Mouse (Mus musculus) macrophage (primary cell): ENCODE data around the gene Csrp1. TPM values are rescaled to one million over a fixed set of nuclear protein-coding genes. Genes with fewer than 3 reads are reported as not detected.

Experiments used
- H3K27ac ChIP-seq: fragments of 350-480 bp; formaldehyde crosslinking; 2 replicates; pipeline ENCODE4 v1.9.0; 2021
- H3K36me3 ChIP-seq: fragments of 350-480 bp; formaldehyde crosslinking; 2 replicates; pipeline ENCODE4 v1.9.0; 2021; ENCODE audit errors: inconsistent target
- H3K4me3 ChIP-seq: fragments of 350-480 bp; formaldehyde crosslinking; 2 replicates; pipeline ENCODE4 v1.9.0; 2021; ENCODE audit errors: inconsistent target
- H3K79me2 ChIP-seq: fragments of 350-480 bp; formaldehyde crosslinking; 2 replicates; pipeline ENCODE4 v1.9.0; 2021; ENCODE audit errors: inconsistent target
- WGBS: methylation state at CpG from one replicate; pipeline ENCODE4 v1.1.7; 2026; ENCODE audit warnings: inconsistent platforms; ENCODE audit not compliant: missing documents; 5-methylcytosine and 5-hydroxymethylcytosine counted together
- polyA plus RNA-seq: library from polyadenylated mRNA; stranded (reverse); fragments of 250-400 nt; gene quantifications from 3 replicates; pipeline ENCODE4 v1.2.4, GENCODE M21; 2018; ENCODE audit warnings: inconsistent platforms

The Csrp1 gene
- polyA plus RNA-seq, 1 experiment from 2014 or later: 227 TPM

DNA sequence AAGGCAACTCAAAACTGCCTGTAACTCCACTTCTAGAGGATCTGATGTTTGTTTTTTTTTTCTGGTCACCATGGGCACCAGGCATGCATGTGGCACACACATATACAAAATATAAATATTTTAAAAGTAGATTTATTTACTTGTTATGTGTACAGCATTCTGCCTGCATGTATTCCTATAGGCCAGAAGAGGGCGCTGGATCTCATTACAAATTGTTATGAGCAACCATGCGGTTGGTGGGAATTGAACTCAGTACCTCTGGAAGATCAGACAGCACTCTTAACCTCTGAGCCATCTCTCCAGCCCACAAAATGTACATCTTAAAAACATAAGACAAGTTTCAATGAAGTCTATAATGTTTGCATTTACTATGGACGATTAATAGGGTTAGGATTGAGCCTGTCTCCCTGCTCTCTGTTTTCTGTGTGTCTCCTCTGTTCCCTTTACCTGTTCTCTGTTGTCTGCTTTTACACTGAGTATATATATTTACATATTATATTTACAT, 15.5 kb upstream of the Csrp1 start:
- Histone ChIP-seq H3K4me3 (no peak overlapping the region), H3K79me2 (no peaks in the 10 kb centered on the region), H3K27ac (no peak overlapping the region), H3K36me3 (no peaks in the 10 kb centered on the region)
- 79% methylated on average over 3 of the region's 3 CpGs for WGBS

DNA sequence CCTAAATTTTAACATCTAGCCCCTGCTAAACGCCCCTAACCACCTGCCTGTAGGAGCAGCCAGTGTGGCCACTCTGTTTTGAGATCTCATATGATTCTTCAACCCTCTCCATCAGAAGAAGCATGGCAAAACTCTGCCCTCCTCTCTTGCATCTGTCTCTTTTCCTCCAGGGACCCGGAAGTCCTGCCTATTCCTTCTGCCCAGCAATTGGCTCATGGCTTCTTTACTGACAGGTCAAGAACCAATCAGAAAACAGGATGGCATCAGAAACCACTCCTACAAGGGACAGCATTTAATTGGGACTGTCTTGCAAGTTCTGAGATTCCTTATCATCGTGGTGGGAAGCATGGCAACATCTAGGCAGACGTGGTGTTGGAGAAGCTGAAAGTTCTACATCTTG, 11.5 kb upstream of the Csrp1 start:
- no peak overlapping the region for H3K27ac ChIP-seq
- 84% methylated on average over 4 of the region's 4 CpGs for WGBS
- no peaks in the 10 kb centered on the region for H3K36me3 ChIP-seq
- no peaks in the 10 kb centered on the region for H3K79me2 ChIP-seq
- H3K4me3 ChIP-seq: no peak overlapping the region

DNA sequence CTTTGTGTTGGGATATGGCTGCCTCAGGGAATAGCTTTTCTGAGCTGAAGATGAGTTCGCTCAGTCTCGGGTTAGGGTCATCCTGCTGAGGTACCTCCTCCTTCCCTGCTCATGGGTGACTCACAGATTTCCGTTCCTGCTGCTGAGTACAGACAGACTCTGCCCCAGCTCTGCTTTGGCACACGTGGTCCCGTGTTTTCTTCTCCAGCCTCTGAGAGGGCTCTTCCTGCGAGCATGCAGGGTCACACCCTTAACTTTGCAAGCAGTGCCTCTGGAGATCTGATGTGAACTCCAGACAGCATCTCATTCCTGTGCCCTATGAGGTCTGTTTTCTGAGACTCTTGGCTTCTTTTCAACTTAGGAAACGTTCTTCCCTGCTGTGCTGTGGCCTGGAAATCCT, 8.7 kb upstream of the Csrp1 start:
- WGBS: 4% methylated on average over 7 of the region's 7 CpGs
- Histone ChIP-seq H3K4me3 (no peak overlapping the region), H3K79me2 (no peaks in the 10 kb centered on the region), H3K27ac (no peak overlapping the region), H3K36me3 (no peaks in the 10 kb centered on the region)

DNA sequence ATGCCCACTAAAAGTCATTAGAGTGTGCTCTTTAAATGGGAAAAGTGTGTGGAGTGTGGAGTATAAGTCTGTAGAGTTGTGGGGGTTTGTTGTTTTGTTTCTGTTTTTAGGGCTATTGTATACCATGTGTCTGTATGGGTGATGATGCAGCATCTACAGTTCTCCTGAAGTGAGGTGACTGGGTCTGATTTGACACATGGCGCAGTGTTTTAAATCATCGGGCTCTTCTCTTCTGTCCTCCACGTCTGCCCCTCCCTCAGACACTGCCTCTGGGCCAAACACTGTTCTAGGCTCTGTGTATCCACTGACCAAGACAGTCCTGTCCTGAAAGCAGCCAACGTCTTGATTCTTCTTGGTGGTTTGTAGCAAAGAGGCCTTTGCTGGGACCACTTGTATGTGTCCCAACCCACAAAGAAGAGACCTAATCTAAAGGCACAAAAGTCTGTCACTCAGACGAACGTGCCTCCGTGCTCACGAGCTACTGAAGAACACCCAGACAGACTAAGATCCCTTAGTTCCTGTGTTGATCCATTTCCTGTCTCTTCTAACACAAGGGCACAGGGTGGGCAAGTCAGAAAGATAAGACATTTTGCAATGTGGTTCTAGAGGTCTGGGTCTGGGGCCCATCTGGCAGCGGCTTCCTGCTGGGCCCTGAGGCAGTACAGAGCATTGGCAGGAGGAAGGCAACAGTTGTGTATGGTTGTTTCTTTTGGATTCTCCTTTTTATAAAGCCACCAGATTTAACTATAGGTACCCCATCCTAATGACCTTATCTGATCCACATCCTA, 5.6 kb upstream of the Csrp1 start:
- WGBS: 50% methylated on average over 9 of the region's 9 CpGs
- H3K79me2 ChIP-seq: no peaks in the 10 kb centered on the region
- H3K4me3 ChIP-seq: no peak overlapping the region
- H3K27ac ChIP-seq: no peak overlapping the region
- H3K36me3 ChIP-seq: no peaks in the 10 kb centered on the region

DNA sequence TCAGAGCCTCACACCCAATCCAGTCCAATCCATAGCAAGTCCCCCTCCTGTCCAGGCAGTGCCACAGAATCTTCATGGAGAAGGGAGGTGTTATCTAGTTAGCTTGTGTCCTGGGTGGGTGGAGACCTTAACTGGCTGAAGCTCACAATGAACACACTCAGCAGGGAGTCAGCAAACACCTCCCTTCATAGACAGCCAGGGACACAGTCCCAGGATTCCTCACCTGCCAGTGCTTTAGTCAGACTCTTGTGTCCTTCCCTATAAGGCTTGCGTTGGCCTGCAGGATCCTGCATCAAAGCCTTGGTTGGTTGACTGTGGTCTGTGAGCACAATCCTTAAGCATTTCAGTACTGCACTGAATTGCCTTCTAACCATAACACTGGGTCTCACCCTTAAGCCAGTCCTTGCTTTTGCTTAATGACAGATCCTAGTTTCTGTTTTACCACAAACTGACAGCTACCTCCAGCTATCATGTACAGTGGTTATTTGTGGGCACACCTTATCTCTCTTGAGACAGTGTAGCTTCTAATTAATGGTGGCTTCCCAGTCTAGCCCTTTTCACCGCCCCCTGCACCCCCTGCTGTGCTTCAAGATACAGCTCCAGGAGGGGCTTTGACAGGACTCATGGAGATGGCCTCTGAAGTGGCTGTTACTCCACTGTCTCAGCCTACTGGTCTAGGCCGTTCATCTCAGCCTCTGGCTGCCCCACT, 4.8 kb upstream of the Csrp1 start:
- no peaks in the 10 kb centered on the region for H3K79me2 ChIP-seq
- H3K4me3 ChIP-seq: no peak overlapping the region
- 65% methylated on average over 3 of the region's 3 CpGs for WGBS
- H3K27ac ChIP-seq: no peak overlapping the region
- H3K36me3 ChIP-seq: no peaks in the 10 kb centered on the region

DNA sequence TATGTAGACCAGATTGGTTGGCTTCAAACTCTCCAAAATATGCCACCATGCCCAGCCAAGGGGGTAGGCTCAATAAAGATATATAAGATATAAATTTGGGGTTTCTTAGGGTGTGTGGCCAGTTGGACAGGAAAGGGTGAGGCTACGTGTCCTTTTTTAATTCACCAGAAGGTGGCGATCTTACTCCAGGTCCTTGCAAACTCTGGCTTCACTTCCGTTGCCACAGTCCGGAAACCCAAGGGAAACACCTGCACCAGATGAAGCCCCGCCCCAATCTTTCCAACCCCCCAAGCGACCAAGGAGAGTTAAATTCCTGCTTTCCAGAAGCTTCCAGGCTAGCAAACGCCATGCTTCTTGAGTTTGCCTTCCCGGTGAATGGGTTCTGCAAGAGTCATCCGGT, 375 bp upstream of the Csrp1 start:
- H3K36me3 ChIP-seq: no peaks in the 10 kb centered on the region
- WGBS: 18% methylated on average over 9 of the region's 9 CpGs
- no peaks in the 10 kb centered on the region for H3K79me2 ChIP-seq
- H3K27ac ChIP-seq: no peak overlapping the region
- no peak overlapping the region for H3K4me3 ChIP-seq

DNA sequence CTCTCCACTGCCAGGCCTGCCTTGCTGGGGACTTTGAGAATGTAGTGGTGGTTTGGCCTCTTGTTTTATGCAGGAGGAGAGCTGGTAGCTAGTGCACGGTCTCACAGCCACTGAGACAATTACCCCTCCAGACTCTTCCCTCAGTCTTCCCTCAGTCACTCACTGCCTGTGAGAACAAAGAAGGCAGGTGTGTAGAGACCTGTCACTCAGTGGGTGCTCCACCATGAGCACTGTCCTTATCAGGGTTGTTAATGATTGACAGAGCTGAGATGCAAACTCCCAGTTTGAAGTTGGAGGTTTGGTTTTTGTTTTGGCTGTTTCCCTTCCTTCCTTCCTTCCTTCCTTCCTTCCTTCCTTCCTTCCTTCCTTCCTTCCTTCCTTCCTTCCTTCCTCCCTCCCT, 3.2 kb downstream of the Csrp1 start:
- H3K27ac ChIP-seq: no peak overlapping the region
- no peak overlapping the region for H3K4me3 ChIP-seq
- no peaks in the 10 kb centered on the region for H3K36me3 ChIP-seq
- WGBS: 100% methylated on average over 1 of the region's 1 CpGs
- H3K79me2 ChIP-seq: no peaks in the 10 kb centered on the region

DNA sequence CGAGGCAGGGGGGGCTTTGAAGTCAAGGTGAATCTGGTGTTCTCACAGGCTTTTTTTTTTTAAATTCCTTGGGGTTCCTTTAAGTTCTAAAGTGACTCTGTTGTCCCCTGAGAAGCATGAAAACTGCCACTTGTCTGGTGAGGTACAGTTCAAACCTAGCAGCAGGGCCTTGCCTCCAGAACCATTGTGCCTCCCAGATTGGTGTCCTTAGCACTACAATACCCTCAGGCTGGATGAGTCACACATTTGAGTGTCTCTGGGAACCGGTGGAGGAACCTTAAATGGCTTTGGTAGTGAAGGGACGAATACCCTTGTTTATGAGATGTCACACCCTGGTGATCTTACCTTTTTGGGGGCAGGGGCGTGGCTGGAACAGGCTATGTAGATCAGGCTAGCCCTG, 4.3 kb downstream of the Csrp1 start:
- H3K27ac ChIP-seq: no peak overlapping the region
- no peaks in the 10 kb centered on the region for H3K79me2 ChIP-seq
- WGBS: 86% methylated on average over 4 of the region's 4 CpGs
- no peaks in the 10 kb centered on the region for H3K36me3 ChIP-seq
- H3K4me3 ChIP-seq: no peak overlapping the region

DNA sequence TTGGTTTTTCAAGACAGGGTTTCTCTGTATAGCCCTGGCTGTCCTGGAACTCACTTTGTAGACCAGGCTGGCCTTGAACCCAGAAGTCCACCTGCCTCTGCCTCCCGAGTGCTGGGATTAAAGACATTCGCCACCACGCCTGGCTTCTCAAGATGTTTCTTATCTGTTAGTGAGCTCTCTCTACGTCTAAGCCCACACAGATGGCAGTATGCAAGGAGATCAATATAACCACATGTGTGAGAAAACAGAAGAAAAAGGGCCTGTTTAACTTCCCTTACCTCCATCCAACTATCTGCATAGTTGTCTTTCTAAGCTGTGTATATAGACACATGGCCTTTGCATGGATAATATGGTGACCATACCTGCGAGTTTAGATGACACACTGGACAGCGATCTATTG, 5.5 kb downstream of the Csrp1 start:
- H3K27ac ChIP-seq: no peak overlapping the region
- H3K36me3 ChIP-seq: no peaks in the 10 kb centered on the region
- WGBS: 94% methylated on average over 5 of the region's 6 CpGs
- H3K79me2 ChIP-seq: peaks cover 11% of the 10 kb centered on the region
- H3K4me3 ChIP-seq: no peak overlapping the region

DNA sequence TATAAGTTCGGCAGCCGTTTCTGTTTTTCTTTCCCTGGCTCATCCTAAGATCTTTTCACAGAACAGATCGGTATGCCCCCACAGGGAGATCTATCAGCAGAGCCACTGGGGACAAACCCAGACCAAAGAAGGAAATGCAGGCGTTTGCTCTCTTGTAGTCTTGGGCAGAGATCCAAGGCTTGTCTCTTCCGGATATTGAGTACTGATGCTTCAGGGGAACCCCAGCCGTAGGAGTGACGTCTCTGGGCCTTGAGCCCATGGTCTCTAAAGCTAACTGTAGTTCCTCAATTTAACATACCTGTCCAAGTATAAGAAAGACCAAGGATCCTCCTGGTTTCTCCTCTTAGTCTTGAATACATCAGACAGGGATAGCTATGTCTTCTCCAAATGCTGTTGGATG, 6.1 kb downstream of the Csrp1 start:
- Histone ChIP-seq H3K36me3 (no peaks in the 10 kb centered on the region), H3K27ac (no peak overlapping the region), H3K4me3 (no peak overlapping the region), H3K79me2 (peaks cover 17% of the 10 kb centered on the region)
- WGBS: 7% methylated on average over 7 of the region's 7 CpGs

DNA sequence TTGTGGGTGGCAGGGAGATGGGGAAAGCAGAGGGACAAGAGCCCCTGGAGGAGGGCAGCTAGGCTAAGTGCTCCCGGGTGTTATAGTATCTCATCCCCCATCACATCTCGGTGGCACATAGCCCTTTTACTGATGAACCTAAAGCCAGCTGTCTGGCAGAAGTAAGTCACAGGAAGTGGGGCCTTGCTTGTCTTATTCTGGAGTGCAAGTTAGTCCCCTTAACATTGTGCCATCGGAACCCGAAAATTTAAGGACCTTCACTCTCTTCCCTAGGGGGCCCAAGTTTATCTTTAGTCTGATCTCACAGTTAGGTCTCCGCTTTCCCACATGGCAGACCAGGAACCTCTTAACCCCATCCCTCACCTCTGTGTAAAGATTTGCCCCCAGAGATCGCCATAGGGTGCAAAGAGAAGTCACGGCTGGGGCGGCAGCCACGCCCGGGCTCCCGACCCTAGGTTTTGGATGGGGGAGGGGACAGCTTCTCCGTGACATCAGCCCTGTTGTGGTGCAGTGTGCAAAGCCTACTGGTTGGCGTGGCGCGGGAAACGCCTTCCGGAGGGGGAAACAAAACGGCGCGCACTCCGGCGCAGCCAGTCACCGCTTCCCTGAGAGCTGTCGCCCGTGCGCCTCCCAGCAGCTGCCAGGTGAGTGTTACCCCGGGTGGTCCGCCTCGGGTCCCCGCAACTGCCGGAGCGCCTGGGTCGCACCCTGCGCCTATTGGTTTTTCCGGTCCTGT, 8.9 kb downstream of the Csrp1 start:
- Histone ChIP-seq H3K36me3 (no peaks in the 10 kb centered on the region), H3K27ac (peak overlapping the region; percentile 75), H3K4me3 (peak overlapping the region; percentile 67), H3K79me2 (peaks cover 46% of the 10 kb centered on the region)
- 2% methylated on average over 35 of the region's 35 CpGs for WGBS

DNA sequence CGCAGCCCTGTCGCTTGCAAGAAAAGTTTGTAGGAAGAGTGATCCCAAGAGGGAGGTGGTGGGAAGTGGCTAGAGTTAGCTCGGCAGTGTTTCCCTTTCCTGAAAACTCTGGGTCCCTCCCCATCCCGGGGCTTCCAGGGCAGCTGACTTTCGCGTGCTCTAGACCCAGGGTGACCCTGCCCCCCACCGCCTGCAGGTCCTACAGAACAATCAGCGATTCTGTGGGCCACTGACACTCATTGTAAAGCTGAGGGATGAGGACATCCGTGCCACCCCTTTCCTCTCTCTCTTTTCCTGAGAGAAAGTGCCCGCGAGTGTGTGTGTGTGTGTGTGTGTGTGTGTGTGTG, 9.5 kb downstream of the Csrp1 start:
- 2% methylated on average over 7 of the region's 11 CpGs for WGBS
- peak overlapping the region; percentile 75 for H3K27ac ChIP-seq
- H3K79me2 ChIP-seq: peaks cover 51% of the 10 kb centered on the region
- H3K36me3 ChIP-seq: no peaks in the 10 kb centered on the region
- peak overlapping the region; percentile 67 for H3K4me3 ChIP-seq

DNA sequence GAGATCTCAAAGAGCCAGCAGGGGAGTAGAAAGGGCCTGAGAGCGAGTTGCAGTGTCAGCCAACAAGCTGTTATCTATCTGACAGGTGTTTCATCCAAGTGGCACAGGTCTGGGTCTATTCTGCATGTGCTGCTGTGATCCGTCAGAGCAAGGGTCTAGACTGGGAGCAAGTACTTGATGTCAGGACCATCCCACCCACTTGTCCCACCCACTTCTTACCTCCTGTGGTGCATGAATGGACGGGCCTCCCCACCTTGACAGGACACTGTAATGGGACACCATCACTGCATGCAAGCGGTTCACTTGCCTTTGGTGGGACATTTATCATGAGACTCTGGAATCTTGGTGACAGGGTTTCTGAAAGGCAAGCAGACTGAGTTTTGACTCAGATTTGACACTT, 10.0 kb downstream of the Csrp1 start:
- WGBS: 33% methylated on average over 4 of the region's 4 CpGs
- peak overlapping the region; percentile 67 for H3K4me3 ChIP-seq
- H3K79me2 ChIP-seq: peaks cover 56% of the 10 kb centered on the region
- H3K27ac ChIP-seq: peak overlapping the region; percentile 75
- H3K36me3 ChIP-seq: no peaks in the 10 kb centered on the region

DNA sequence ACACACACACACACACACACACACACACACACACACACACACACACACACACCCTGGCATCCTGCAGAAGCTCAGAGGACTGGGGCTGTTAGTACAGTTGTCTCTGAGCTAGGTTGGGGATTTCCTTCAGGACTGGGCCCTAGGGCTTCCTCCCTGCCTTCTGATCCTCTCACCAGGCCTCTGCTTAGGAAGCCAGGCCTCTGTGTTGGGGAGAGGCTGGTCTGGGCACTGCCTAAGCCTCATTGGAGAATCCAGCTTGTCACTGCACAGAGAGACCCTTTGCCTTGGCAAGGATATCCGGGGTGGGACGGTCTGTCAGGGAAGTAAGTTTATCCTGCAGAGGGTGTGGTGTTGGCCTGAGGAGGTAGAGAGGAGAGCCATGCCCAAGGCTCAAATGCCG, 10.4 kb downstream of the Csrp1 start:
- Histone ChIP-seq H3K4me3 (peak overlapping the region; percentile 67), H3K79me2 (peaks cover 61% of the 10 kb centered on the region), H3K27ac (peak overlapping the region; percentile 75), H3K36me3 (no peaks in the 10 kb centered on the region)
- WGBS: 6% methylated on average over 3 of the region's 3 CpGs

DNA sequence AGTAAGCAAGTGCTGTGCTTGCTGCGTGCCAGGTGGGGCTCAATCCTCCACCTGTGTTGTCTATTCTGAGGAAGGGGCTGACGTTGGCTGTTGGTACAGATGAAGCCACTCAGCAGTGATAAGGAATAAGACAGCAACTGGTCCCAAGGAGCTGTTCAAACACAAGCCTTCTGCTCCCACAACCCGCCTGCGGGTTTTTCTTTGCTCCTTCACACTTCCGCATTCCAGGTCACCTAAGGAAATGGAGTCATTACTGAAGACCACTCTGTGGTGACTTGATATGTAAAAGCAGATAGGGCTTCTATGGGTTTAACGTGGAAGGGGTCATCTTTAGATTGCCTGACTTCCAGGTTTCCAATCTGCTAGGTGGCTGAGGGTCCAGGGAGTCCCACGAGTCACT, 11.5 kb downstream of the Csrp1 start:
- Histone ChIP-seq H3K4me3 (no peak overlapping the region), H3K36me3 (no peaks in the 10 kb centered on the region), H3K27ac (no peak overlapping the region), H3K79me2 (peaks cover 72% of the 10 kb centered on the region)
- WGBS: 45% methylated on average over 7 of the region's 7 CpGs
